Mouse (Mus musculus) midbrain, embryonic 11.5 days (tissue): ENCODE data around the gene Rap1a. TPM values are rescaled to one million over a fixed set of nuclear protein-coding genes. Genes with fewer than 3 reads are reported as not detected.

ENCODE experiments used
- ATAC-seq: fragments of 200-750 bp; cut with Nextera tagmentation; 2 replicates; pipeline ENCODE4 v1.8.0; 2017; ENCODE audit warnings: moderate TSS enrichment, moderate library complexity; ENCODE audit not compliant: low FRiP score
- DNase-seq: peaks from one replicate; pipeline ENCODE4 v3.0.0; 2015; ENCODE audit warnings: low spot score; ENCODE audit errors: missing footprints
- H3K27ac ChIP-seq: fragments of 300-500 bp; sonication (generic); 2 replicates; pipeline ENCODE4 v1.5.1; 2014; ENCODE audit warnings: low read depth, low read length
- H3K27me3 ChIP-seq: fragments of 300-500 bp; sonication (generic); 2 replicates; pipeline ENCODE4 v1.6.1; 2014; ENCODE audit warnings: mild to moderate bottlenecking, low read length, moderate library complexity, mixed read lengths; ENCODE audit not compliant: control insufficient read depth, insufficient read depth
- H3K36me3 ChIP-seq: fragments of 300-500 bp; sonication (generic); 2 replicates; pipeline ENCODE4 v1.6.1; 2014; ENCODE audit warnings: mild to moderate bottlenecking, low read length, moderate library complexity, mixed read lengths; ENCODE audit not compliant: control insufficient read depth, insufficient read depth
- H3K4me1 ChIP-seq: fragments of 300-500 bp; sonication (generic); 2 replicates; pipeline ENCODE4 v1.6.1; 2014; ENCODE audit warnings: low read length; ENCODE audit not compliant: control insufficient read depth, insufficient read depth
- H3K4me2 ChIP-seq: fragments of 300-500 bp; sonication (generic); 2 replicates; pipeline ENCODE4 v1.6.1; 2014; ENCODE audit warnings: mild to moderate bottlenecking, moderate library complexity
- H3K4me3 ChIP-seq: fragments of 300-500 bp; sonication (generic); 2 replicates; pipeline ENCODE4 v1.5.1; 2014; ENCODE audit warnings: low read depth, low read length
- H3K9ac ChIP-seq: fragments of 300-500 bp; sonication (generic); 2 replicates; pipeline ENCODE4 v1.6.1; 2014; ENCODE audit warnings: low read length
- H3K9me3 ChIP-seq: fragments of 300-500 bp; sonication (generic); 2 replicates; pipeline ENCODE4 v1.6.1; 2016; ENCODE audit warnings: low read length; ENCODE audit not compliant: control insufficient read depth
- WGBS: fragments of 180-500 bp; shearing (Covaris S2); extraction: QIAGEN DNeasy Blood & Tissue Kit; methylation state at CpG from one replicate; pipeline ENCODE4 v1.1.7; 2014; 5-methylcytosine and 5-hydroxymethylcytosine counted together
- polyA plus RNA-seq: library from polyadenylated mRNA; unstranded; fragments of >200 nt; fragmentation: Nextera tagmentation; extraction: Ambion mirVana; gene quantifications from 2 replicates; pipeline ENCODE4 v1.2.1, GENCODE M21; 2014

Gene Rap1a
- polyA plus RNA-seq, 1 experiment from 2014 or later = 87.0 TPM

- Histone ChIP-seq H3K4me1 (no peaks in the 10 kb centered on the region), H3K9me3 (no peaks in the 10 kb centered on the region), H3K36me3 (no peaks in the 10 kb centered on the region), H3K27me3 (no peaks in the 10 kb centered on the region), H3K9ac (no peak overlapping the region), H3K4me3 (no peak overlapping the region), H3K4me2 (no peak overlapping the region), H3K27ac (no peak overlapping the region)
- no peak for DNase-seq
- 49% methylated on average over 2 of the region's 2 CpGs for WGBS
- no peak for ATAC-seq
Observed at GRCm38 (mm10) chr3:105824704-105825103, 23.6 kb upstream of the Rap1a start.

- H3K4me3 ChIP-seq = no peak overlapping the region
- ATAC-seq (no peak), DNase-seq (no peak)
- no peaks in the 10 kb centered on the region for H3K36me3 ChIP-seq
- H3K27ac ChIP-seq = no peak overlapping the region
- H3K9me3 ChIP-seq = no peaks in the 10 kb centered on the region
- H3K4me1 ChIP-seq = no peaks in the 10 kb centered on the region
- WGBS = 47% methylated on average over 5 of the region's 5 CpGs
- H3K27me3 ChIP-seq = no peaks in the 10 kb centered on the region
- no peak overlapping the region for H3K4me2 ChIP-seq
- H3K9ac ChIP-seq = no peak overlapping the region
Observed at GRCm38 (mm10) chr3:105824103-105824502, 23.0 kb upstream of the Rap1a start.

- Histone ChIP-seq H3K9me3 (no peaks in the 10 kb centered on the region), H3K4me3 (no peak overlapping the region)
- ATAC-seq = no peak
Observed at GRCm38 (mm10) chr3:105823609-105824008, 22.5 kb upstream of the Rap1a start.

GRCm38 (mm10) chr3:105821504-105821903, 20.4 kb upstream of the Rap1a start:
- 94% methylated on average over 3 of the region's 3 CpGs for WGBS
- no peak overlapping the region for H3K4me3 ChIP-seq
- H3K4me2 ChIP-seq = no peak overlapping the region
- ATAC-seq = no peak
- no peaks in the 10 kb centered on the region for H3K27me3 ChIP-seq
- H3K9ac ChIP-seq = no peak overlapping the region
- H3K27ac ChIP-seq = no peak overlapping the region
- no peaks in the 10 kb centered on the region for H3K36me3 ChIP-seq
- H3K4me1 ChIP-seq = no peaks in the 10 kb centered on the region
- DNase-seq = no peak
- H3K9me3 ChIP-seq = no peaks in the 10 kb centered on the region

More at GRCm38 (mm10) chr3:105823609-105824008, 22.5 kb upstream of the Rap1a start:
- Histone ChIP-seq H3K27me3 (no peaks in the 10 kb centered on the region), H3K36me3 (no peaks in the 10 kb centered on the region), H3K27ac (no peak overlapping the region), H3K4me2 (no peak overlapping the region), H3K4me1 (no peaks in the 10 kb centered on the region), H3K9ac (no peak overlapping the region)
- no peak for DNase-seq

GRCm38 (mm10) chr3:105820272-105820671, 19.1 kb upstream of the Rap1a start:
- Histone ChIP-seq H3K36me3 (no peaks in the 10 kb centered on the region), H3K27ac (no peak overlapping the region), H3K9ac (no peak overlapping the region), H3K4me3 (no peak overlapping the region), H3K4me2 (no peak overlapping the region), H3K4me1 (no peaks in the 10 kb centered on the region), H3K9me3 (no peaks in the 10 kb centered on the region), H3K27me3 (no peaks in the 10 kb centered on the region)
- DNase-seq (no peak), ATAC-seq (no peak)
- WGBS = 87% methylated on average over 3 of the region's 3 CpGs

- WGBS = 66% methylated on average over 6 of the region's 6 CpGs
- no peaks in the 10 kb centered on the region for H3K27me3 ChIP-seq
Observed at GRCm38 (mm10) chr3:105818130-105819004, 17.2 kb upstream of the Rap1a start.

GRCm38 (mm10) chr3:105816089-105816488, 15.0 kb upstream of the Rap1a start:
- peaks cover 7% of the 10 kb centered on the region for H3K4me1 ChIP-seq
- no peak overlapping the region for H3K27ac ChIP-seq
- H3K4me2 ChIP-seq = no peak overlapping the region
- no peaks in the 10 kb centered on the region for H3K9me3 ChIP-seq
- H3K4me3 ChIP-seq = no peak overlapping the region
- WGBS = 85% methylated on average over 8 of the region's 8 CpGs
- no peaks in the 10 kb centered on the region for H3K27me3 ChIP-seq
- DNase-seq (no peak), ATAC-seq (no peak)
- H3K36me3 ChIP-seq = no peaks in the 10 kb centered on the region
- no peak overlapping the region for H3K9ac ChIP-seq

More at GRCm38 (mm10) chr3:105818130-105819004, 17.2 kb upstream of the Rap1a start:
- Histone ChIP-seq H3K4me2 (no peak overlapping the region), H3K36me3 (no peaks in the 10 kb centered on the region), H3K4me1 (no peaks in the 10 kb centered on the region), H3K9ac (no peak overlapping the region), H3K9me3 (no peaks in the 10 kb centered on the region), H3K27ac (no peak overlapping the region), H3K4me3 (no peak overlapping the region)
- DNase-seq = no peak
- ATAC-seq = no peak

GRCm38 (mm10) chr3:105815236-105815904, 14.2 kb upstream of the Rap1a start:
- Histone ChIP-seq H3K4me1 (peaks cover 7% of the 10 kb centered on the region), H3K27me3 (no peaks in the 10 kb centered on the region), H3K9ac (no peak overlapping the region), H3K4me2 (no peak overlapping the region), H3K9me3 (no peaks in the 10 kb centered on the region), H3K27ac (no peak overlapping the region), H3K4me3 (no peak overlapping the region), H3K36me3 (no peaks in the 10 kb centered on the region)
- no peak for DNase-seq
- 85% methylated on average over 10 of the region's 10 CpGs for WGBS
- ATAC-seq = no peak

- ATAC-seq (no peak), DNase-seq (no peak)
- Histone ChIP-seq H3K9ac (no peak overlapping the region), H3K27me3 (no peaks in the 10 kb centered on the region), H3K27ac (no peak overlapping the region), H3K4me1 (peaks cover 7% of the 10 kb centered on the region), H3K4me2 (no peak overlapping the region), H3K9me3 (no peaks in the 10 kb centered on the region), H3K36me3 (no peaks in the 10 kb centered on the region), H3K4me3 (no peak overlapping the region)
- 89% methylated on average over 2 of the region's 2 CpGs for WGBS
Observed at GRCm38 (mm10) chr3:105811146-105811545, 10.0 kb upstream of the Rap1a start.
